Mouse (Mus musculus) ES-E14 (cell line): ENCODE results near the gene Gm5105.

ENCODE experiments used
- CHD2 ChIP-seq: IDR thresholded peaks from 2 replicates; pipeline ENCODE4 v1.6.1; 2014; ENCODE audit warnings: mild to moderate bottlenecking, low read depth, low read length, inconsistent platforms
- HCFC1 ChIP-seq: IDR thresholded peaks from 2 replicates; pipeline ENCODE4 v1.6.1; 2012; ENCODE audit warnings: low read length, inconsistent platforms, borderline replicate concordance; ENCODE audit not compliant: insufficient read depth
- MAFK ChIP-seq: IDR thresholded peaks from 2 replicates; pipeline ENCODE4 v1.6.1; 2014; ENCODE audit warnings: mild to moderate bottlenecking, low read depth, low read length, inconsistent platforms; ENCODE audit not compliant: insufficient read depth
- ZC3H11A ChIP-seq: IDR thresholded peaks from 2 replicates; pipeline ENCODE4 v1.6.1; 2012; ENCODE audit warnings: low read depth, mild to moderate bottlenecking, inconsistent platforms, low read length, borderline replicate concordance
- ZNF384 ChIP-seq: IDR thresholded peaks from 2 replicates; pipeline ENCODE4 v1.6.1; 2012; ENCODE audit warnings: low read depth, low read length, inconsistent platforms

DNA sequence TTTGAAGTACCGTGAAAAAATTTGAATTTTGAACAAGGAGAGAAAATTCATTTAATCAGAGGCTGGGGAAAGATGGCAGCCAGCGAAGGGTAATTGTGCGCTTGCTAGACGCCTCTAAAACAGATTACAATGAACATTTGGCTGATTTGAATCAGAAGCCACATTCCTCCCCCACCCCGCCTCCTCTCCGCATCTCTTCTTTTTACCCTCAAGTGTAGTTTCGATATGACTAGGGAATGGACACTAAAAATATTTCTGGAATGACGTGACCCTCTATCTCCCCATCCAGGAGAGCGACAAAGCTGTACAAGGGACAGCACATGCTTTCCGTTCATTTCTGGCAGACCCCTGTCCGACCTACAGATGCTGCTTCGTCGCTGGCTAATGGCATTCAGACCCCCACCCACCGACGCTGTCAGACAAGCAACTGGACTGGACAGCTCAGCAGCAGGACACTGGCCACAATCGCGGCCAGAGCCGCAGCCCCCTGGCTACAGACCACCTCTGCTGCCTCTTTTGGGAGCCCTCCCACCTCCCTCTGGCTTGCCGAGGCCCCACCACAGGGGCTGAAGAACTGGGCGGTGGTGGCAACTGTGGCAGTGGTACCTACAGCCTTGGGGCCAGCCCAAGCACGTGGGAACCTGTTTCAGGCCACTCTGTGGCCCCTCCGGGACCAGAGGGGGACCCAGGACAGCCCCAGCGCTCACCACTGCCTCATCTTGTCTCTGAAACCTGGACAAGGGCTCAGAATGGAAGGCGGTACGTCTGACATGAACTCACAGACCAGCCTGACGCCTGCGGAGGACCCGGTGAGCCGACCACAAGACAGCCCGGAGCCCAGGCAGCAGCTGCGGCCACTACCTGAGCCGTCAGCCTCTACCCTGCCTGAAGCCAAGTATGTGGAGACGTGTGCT, 2.2 kb downstream of the Gm5105 start, which contains the start of gene 1110002E22Rik:
- TF ChIP-seq HCFC1 (no peak), MAFK (no peak), ZNF384 (no peak), CHD2 (no peak), ZC3H11A (no peak)
